Mouse (Mus musculus): Measurements from ENCODE around the gene Arf1. TPM values are rescaled to one million over a fixed set of nuclear protein-coding genes. Genes with fewer than 3 reads are reported as not detected.

Arf1 gene
- polyA plus RNA-seq, 1 experiment from 2014 or later: 275 TPM

- no peaks in the 10 kb centered on the region for H3K9me3 ChIP-seq (replicated peaks)
- H3K27me3 ChIP-seq: no peaks in the 10 kb centered on the region
- H3K27ac ChIP-seq: peak overlapping the region; percentile 100
- DNase-seq: no peak
- peak overlapping the region; percentile 79 for H3K4me3 ChIP-seq (replicated peaks)
- H3K36me3 ChIP-seq: peaks cover 43% of the 10 kb centered on the region
- 45% methylated on average over 9 of the region's 9 CpGs for WGBS (ENCODE audit: insufficient replicate concordance)
- ATAC-seq (ENCODE audit: low read depth): 0 out of 2 replicates have a peak, but pooled peaks have one; percentile 0
- H3K9ac ChIP-seq: peak overlapping the region; percentile 81
- H3K4me2 ChIP-seq: peak overlapping the region; percentile 94
- H3K4me1 ChIP-seq (replicated peaks): peaks cover 60% of the 10 kb centered on the region
Measured at GRCm38 (mm10) chr11:59162443-59163254, 65.4 kb downstream of the Arf1 start.

Other genes starting within 250 kb of the Arf1 start
- 0.23 and 0.35 TPM in 2 replicates for gene Obscn, start 91.9 kb downstream of the Arf1 start, polyA plus RNA-seq (2015; fragmentation: Nextera tagmentation; extraction: Ambion mirVana)
- gene Iba57, start 64.5 kb downstream of the Arf1 start, polyA plus RNA-seq (2015; fragmentation: Nextera tagmentation; extraction: Ambion mirVana): 12.6 and 13.9 TPM in 2 replicates
- 0.05 and 0.07 TPM in 2 replicates for gene Gjc2, start 45.1 kb downstream of the Arf1 start, polyA plus RNA-seq (2015; fragmentation: Nextera tagmentation; extraction: Ambion mirVana)
- 71.2 and 76.4 TPM in 2 replicates for gene Guk1, start 36.1 kb downstream of the Arf1 start, polyA plus RNA-seq (2015; fragmentation: Nextera tagmentation; extraction: Ambion mirVana)
- gene Mrpl55, start 25.8 kb downstream of the Arf1 start, polyA plus RNA-seq (2015; fragmentation: Nextera tagmentation; extraction: Ambion mirVana): 69.6 and 75.8 TPM in 2 replicates
- 26.2 and 26.8 TPM in 2 replicates for gene 2310033P09Rik, start 19.9 kb downstream of the Arf1 start, polyA plus RNA-seq (2015; fragmentation: Nextera tagmentation; extraction: Ambion mirVana)
- 0.05 TPM in 1 of 2 replicates, not detected in the other for gene Wnt3a, start 62.5 kb upstream of the Arf1 start, polyA plus RNA-seq (2015; fragmentation: Nextera tagmentation; extraction: Ambion mirVana)
- 0.22 and 0.39 TPM in 2 replicates for gene Wnt9a, start 78.7 kb upstream of the Arf1 start, polyA plus RNA-seq (2015; fragmentation: Nextera tagmentation; extraction: Ambion mirVana)
- not detected in 2 replicates for gene Prss38, start 147.4 kb upstream of the Arf1 start, polyA plus RNA-seq (2015; fragmentation: Nextera tagmentation; extraction: Ambion mirVana)
- gene Jmjd4, start 221.8 kb upstream of the Arf1 start, polyA plus RNA-seq (2015; fragmentation: Nextera tagmentation; extraction: Ambion mirVana): 5.2 and 5.3 TPM in 2 replicates
- 26.8 and 31.0 TPM in 2 replicates for gene Snap47, start 222.9 kb upstream of the Arf1 start, polyA plus RNA-seq (2015; fragmentation: Nextera tagmentation; extraction: Ambion mirVana)
- gene Zfp867, start 244.2 kb upstream of the Arf1 start, polyA plus RNA-seq (2015; fragmentation: Nextera tagmentation; extraction: Ambion mirVana): 1.1 and 1.8 TPM in 2 replicates